Mouse (Mus musculus): ENCODE data around the gene Smpdl3b.

GRCm38 (mm10) chr4:132743992-132744911 is 12.8 kb downstream of the Smpdl3b start:
- TF ChIP-seq GATA1 (IDR thresholded peaks at IDR 0.05; ENCODE audit: borderline replicate concordance, low read length) (no peak), FLI1 (IDR thresholded peaks at IDR 0.05; ENCODE audit: low read length) (no peak)
